Mouse (Mus musculus): ENCODE results near the gene Ell. TPM values are rescaled to one million over a fixed set of nuclear protein-coding genes. Genes with fewer than 3 reads are reported as not detected.

The Ell gene
- polyA plus RNA-seq, 1 experiment, result 12.4 TPM

- Histone ChIP-seq H3K4me1 (ENCODE audit: control insufficient read depth, insufficient read depth, low read length) (no peaks in the 10 kb centered on the region), H3K27me3 (ENCODE audit: control insufficient read depth, insufficient read depth, low read length, poor library complexity, severe bottlenecking) (no peaks in the 10 kb centered on the region), H3K36me3 (ENCODE audit: control insufficient read depth, insufficient read depth, low read length, poor library complexity, severe bottlenecking) (0 out of 2 replicates have a peak, but pooled peaks cover 3% of the 10 kb centered on the region), H3K27ac (ENCODE audit: insufficient read depth, low read length) (no peak overlapping the region), H3K4me3 (ENCODE audit: low read depth, low read length) (no peak overlapping the region), H3K9ac (ENCODE audit: low read depth, poor library complexity, severe bottlenecking) (no peak overlapping the region), H3K9me3 (replicated peaks; ENCODE audit: control insufficient read depth, insufficient read depth, low read length, poor library complexity, severe bottlenecking) (no peaks in the 10 kb centered on the region)
- no peak for TF ChIP-seq CTCF (IDR thresholded peaks at IDR 0.05; ENCODE audit: low read depth, low read length)
- TF ChIP-seq EP300 (IDR thresholded peaks at IDR 0.05; ENCODE audit: insufficient read depth, low read depth, low read length), result no peak
- no peak for TF ChIP-seq POLR2A (IDR thresholded peaks at IDR 0.05; ENCODE audit: insufficient read depth, low read length)
These were observed 35.0 kb downstream of the Ell start for GRCm38 (mm10) chr8:70574302-70574701.

GRCm38 (mm10) chr8:70574915-70575314, 35.7 kb downstream of the Ell start:
- no peaks in the 10 kb centered on the region for H3K9me3 ChIP-seq (replicated peaks; ENCODE audit: control insufficient read depth, insufficient read depth, low read length, poor library complexity, severe bottlenecking)
- H3K36me3 ChIP-seq (ENCODE audit: control insufficient read depth, insufficient read depth, low read length, poor library complexity, severe bottlenecking), result 0 out of 2 replicates have a peak, but pooled peaks cover 3% of the 10 kb centered on the region
- no peak for TF ChIP-seq POLR2A (IDR thresholded peaks at IDR 0.05; ENCODE audit: insufficient read depth, low read length)
- no peak for TF ChIP-seq EP300 (IDR thresholded peaks at IDR 0.05; ENCODE audit: insufficient read depth, low read depth, low read length)
- TF ChIP-seq CTCF (IDR thresholded peaks at IDR 0.05; ENCODE audit: low read depth, low read length), result no peak

GRCm38 (mm10) chr8:70577207-70577606, 38.0 kb downstream of the Ell start:
- no peak for TF ChIP-seq POLR2A (IDR thresholded peaks at IDR 0.05; ENCODE audit: insufficient read depth, low read length)
- TF ChIP-seq CTCF (IDR thresholded peaks at IDR 0.05; ENCODE audit: low read depth, low read length), result no peak
- no peak for TF ChIP-seq EP300 (IDR thresholded peaks at IDR 0.05; ENCODE audit: insufficient read depth, low read depth, low read length)

More at GRCm38 (mm10) chr8:70574915-70575314, 35.7 kb downstream of the Ell start:
- Histone ChIP-seq H3K4me1 (ENCODE audit: control insufficient read depth, insufficient read depth, low read length) (no peaks in the 10 kb centered on the region), H3K9ac (ENCODE audit: low read depth, poor library complexity, severe bottlenecking) (no peak overlapping the region), H3K4me3 (ENCODE audit: low read depth, low read length) (no peak overlapping the region), H3K27ac (ENCODE audit: insufficient read depth, low read length) (no peak overlapping the region), H3K27me3 (ENCODE audit: control insufficient read depth, insufficient read depth, low read length, poor library complexity, severe bottlenecking) (no peaks in the 10 kb centered on the region)

GRCm38 (mm10) chr8:70583476-70584387, 44.5 kb downstream of the Ell start:
- peaks cover 18% of the 10 kb centered on the region for H3K36me3 ChIP-seq (ENCODE audit: control insufficient read depth, insufficient read depth, low read length, poor library complexity, severe bottlenecking)

More at GRCm38 (mm10) chr8:70577207-70577606, 38.0 kb downstream of the Ell start:
- no peaks in the 10 kb centered on the region for H3K27me3 ChIP-seq (ENCODE audit: control insufficient read depth, insufficient read depth, low read length, poor library complexity, severe bottlenecking)
- H3K9me3 ChIP-seq (replicated peaks; ENCODE audit: control insufficient read depth, insufficient read depth, low read length, poor library complexity, severe bottlenecking), result no peaks in the 10 kb centered on the region
- H3K4me1 ChIP-seq (ENCODE audit: control insufficient read depth, insufficient read depth, low read length), result no peaks in the 10 kb centered on the region
- no peak overlapping the region for H3K27ac ChIP-seq (ENCODE audit: insufficient read depth, low read length)
- H3K36me3 ChIP-seq (ENCODE audit: control insufficient read depth, insufficient read depth, low read length, poor library complexity, severe bottlenecking), result peaks cover 11% of the 10 kb centered on the region
- no peak overlapping the region for H3K9ac ChIP-seq (ENCODE audit: low read depth, poor library complexity, severe bottlenecking)
- no peak overlapping the region for H3K4me3 ChIP-seq (ENCODE audit: low read depth, low read length)

GRCm38 (mm10) chr8:70584606-70585257, 45.5 kb downstream of the Ell start:
- H3K4me1 ChIP-seq (ENCODE audit: control insufficient read depth, insufficient read depth, low read length), result no peaks in the 10 kb centered on the region
- peaks cover 18% of the 10 kb centered on the region for H3K36me3 ChIP-seq (ENCODE audit: control insufficient read depth, insufficient read depth, low read length, poor library complexity, severe bottlenecking)
- peak overlapping the region; percentile 4 for H3K27ac ChIP-seq (ENCODE audit: insufficient read depth, low read length)

More at GRCm38 (mm10) chr8:70583476-70584387, 44.5 kb downstream of the Ell start:
- Histone ChIP-seq H3K4me3 (ENCODE audit: low read depth, low read length) (no peak overlapping the region), H3K27ac (ENCODE audit: insufficient read depth, low read length) (peak overlapping the region; percentile 16; the same call in 1 of the 2 replicates), H3K4me1 (ENCODE audit: control insufficient read depth, insufficient read depth, low read length) (no peaks in the 10 kb centered on the region), H3K9me3 (replicated peaks; ENCODE audit: control insufficient read depth, insufficient read depth, low read length, poor library complexity, severe bottlenecking) (no peaks in the 10 kb centered on the region), H3K27me3 (ENCODE audit: control insufficient read depth, insufficient read depth, low read length, poor library complexity, severe bottlenecking) (no peaks in the 10 kb centered on the region), H3K9ac (ENCODE audit: low read depth, poor library complexity, severe bottlenecking) (no peak overlapping the region)
- TF ChIP-seq POLR2A (IDR thresholded peaks at IDR 0.05; ENCODE audit: insufficient read depth, low read length) (no peak), CTCF (IDR thresholded peaks at IDR 0.05; ENCODE audit: low read depth, low read length) (no peak), EP300 (IDR thresholded peaks at IDR 0.05; ENCODE audit: insufficient read depth, low read depth, low read length) (no peak)

More at GRCm38 (mm10) chr8:70584606-70585257, 45.5 kb downstream of the Ell start:
- TF ChIP-seq POLR2A (IDR thresholded peaks at IDR 0.05; ENCODE audit: insufficient read depth, low read length) (no peak), CTCF (IDR thresholded peaks at IDR 0.05; ENCODE audit: low read depth, low read length) (no peak), EP300 (IDR thresholded peaks at IDR 0.05; ENCODE audit: insufficient read depth, low read depth, low read length) (no peak)
- Histone ChIP-seq H3K4me3 (ENCODE audit: low read depth, low read length) (no peak overlapping the region), H3K9ac (ENCODE audit: low read depth, poor library complexity, severe bottlenecking) (no peak overlapping the region), H3K27me3 (ENCODE audit: control insufficient read depth, insufficient read depth, low read length, poor library complexity, severe bottlenecking) (no peaks in the 10 kb centered on the region), H3K9me3 (replicated peaks; ENCODE audit: control insufficient read depth, insufficient read depth, low read length, poor library complexity, severe bottlenecking) (no peaks in the 10 kb centered on the region)
